Mouse (Mus musculus) intestine, embryonic 14.5 days (tissue): ENCODE data around the gene Olfr803. TPM values are rescaled to one million over a fixed set of nuclear protein-coding genes. Genes with fewer than 3 reads are reported as not detected.

ENCODE experiments used
- microRNA-seq: library from miRNA; unstranded; fragments of <30 nt; microRNA quantifications from one replicate; pipeline ENCODE4, GENCODE M21; 2016
- polyA plus RNA-seq: library from polyadenylated mRNA; unstranded; fragments of >200 nt; fragmentation: Nextera tagmentation; extraction: Ambion mirVana; gene quantifications from 2 replicates; pipeline ENCODE4 v1.2.1, GENCODE M21; 2014

Gene Olfr803
- polyA plus RNA-seq, 1 experiment from 2014 or later = not detected

Small RNAs within 50 kb of the gene (microRNA-seq; reads per million reads assigned to microRNA genes)
- not detected for gene Gm24485

Other genes with a start within 250 kb of the Olfr803 start
- gene Olfr787, start 232.4 kb downstream of the Olfr803 start, polyA plus RNA-seq = not detected in 2 replicates
- not detected in 2 replicates for gene Olfr788, start 223.3 kb downstream of the Olfr803 start, polyA plus RNA-seq
- gene Olfr789, start 209.5 kb downstream of the Olfr803 start, polyA plus RNA-seq = not detected in 2 replicates
- not detected in 2 replicates for gene Olfr790, start 195.8 kb downstream of the Olfr803 start, polyA plus RNA-seq
- not detected in 2 replicates for gene Olfr791, start 172.5 kb downstream of the Olfr803 start, polyA plus RNA-seq
- not detected in 2 replicates for gene Olfr792, start 155.1 kb downstream of the Olfr803 start, polyA plus RNA-seq
- not detected in 2 replicates for gene Olfr794, start 126.6 kb downstream of the Olfr803 start, polyA plus RNA-seq
- not detected in 2 replicates for gene Olfr796, start 81.7 kb downstream of the Olfr803 start, polyA plus RNA-seq
- gene Olfr798, start 66.4 kb downstream of the Olfr803 start, polyA plus RNA-seq = not detected in 2 replicates
- not detected in 2 replicates for gene Olfr799, start 56.8 kb downstream of the Olfr803 start, polyA plus RNA-seq
- not detected in 2 replicates for gene Olfr800, start 36.6 kb downstream of the Olfr803 start, polyA plus RNA-seq
- not detected in 2 replicates for gene Olfr801, start 20.4 kb downstream of the Olfr803 start, polyA plus RNA-seq
- gene Olfr802, start 6.1 kb downstream of the Olfr803 start, polyA plus RNA-seq = not detected in 2 replicates
- gene Olfr804, start 8.9 kb upstream of the Olfr803 start, polyA plus RNA-seq = not detected in 2 replicates
- not detected in 2 replicates for gene Olfr805, start 35.1 kb upstream of the Olfr803 start, polyA plus RNA-seq
- not detected in 2 replicates for gene Olfr806, start 47.6 kb upstream of the Olfr803 start, polyA plus RNA-seq
- gene Olfr807, start 63.5 kb upstream of the Olfr803 start, polyA plus RNA-seq = not detected in 2 replicates
- not detected in 2 replicates for gene Olfr808, start 71.2 kb upstream of the Olfr803 start, polyA plus RNA-seq
- not detected in 2 replicates for gene Olfr809, start 80.4 kb upstream of the Olfr803 start, polyA plus RNA-seq
- gene Olfr810, start 100.6 kb upstream of the Olfr803 start, polyA plus RNA-seq = not detected in 2 replicates
- gene Olfr811, start 110.1 kb upstream of the Olfr803 start, polyA plus RNA-seq = not detected in 2 replicates
- gene Olfr812, start 151.8 kb upstream of the Olfr803 start, polyA plus RNA-seq = not detected in 2 replicates
- gene Olfr813, start 161.1 kb upstream of the Olfr803 start, polyA plus RNA-seq = not detected in 2 replicates
- not detected in 2 replicates for gene Olfr814, start 185.6 kb upstream of the Olfr803 start, polyA plus RNA-seq
- gene Olfr815, start 211.6 kb upstream of the Olfr803 start, polyA plus RNA-seq = not detected in 2 replicates
- gene Olfr816, start 221.3 kb upstream of the Olfr803 start, polyA plus RNA-seq = not detected in 2 replicates